Mouse (Mus musculus): ENCODE data around the gene Fcgr2b.
"Not testable (repeated sequence)": the region's sequence is repeated elsewhere in the genome, so short reads cannot be mapped to it uniquely, and the experiment has no call there.

The Fcgr2b gene

GRCm38 (mm10) chr1:170975751-170976161 lies 591 bp downstream of the Fcgr2b start:
- DNase-seq (ENCODE audit: low spot score in 2 of 2) = no peak

DNA sequence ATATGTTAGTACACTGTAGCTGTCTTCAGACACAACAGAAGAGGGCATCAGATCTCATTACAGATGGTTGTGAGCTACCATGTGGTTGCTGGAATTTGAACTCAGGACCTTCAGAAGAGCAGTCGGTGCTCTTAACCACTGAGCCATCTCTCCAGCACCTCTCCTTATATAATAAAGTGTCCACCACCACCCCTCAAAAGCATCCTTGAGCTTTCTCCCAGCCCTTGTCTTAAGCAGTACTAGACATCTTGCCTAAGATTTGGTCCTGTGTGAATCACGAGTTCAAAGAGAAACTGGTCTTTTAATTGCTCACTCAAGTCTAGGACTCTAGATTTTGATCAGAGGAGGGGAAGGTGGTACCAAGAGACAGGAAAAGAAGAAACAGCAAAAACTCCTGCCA lies 997 bp downstream of the Fcgr2b start:
- not testable (repeated sequence) for DNase-seq (ENCODE audit: low spot score in 2 of 2)

DNA sequence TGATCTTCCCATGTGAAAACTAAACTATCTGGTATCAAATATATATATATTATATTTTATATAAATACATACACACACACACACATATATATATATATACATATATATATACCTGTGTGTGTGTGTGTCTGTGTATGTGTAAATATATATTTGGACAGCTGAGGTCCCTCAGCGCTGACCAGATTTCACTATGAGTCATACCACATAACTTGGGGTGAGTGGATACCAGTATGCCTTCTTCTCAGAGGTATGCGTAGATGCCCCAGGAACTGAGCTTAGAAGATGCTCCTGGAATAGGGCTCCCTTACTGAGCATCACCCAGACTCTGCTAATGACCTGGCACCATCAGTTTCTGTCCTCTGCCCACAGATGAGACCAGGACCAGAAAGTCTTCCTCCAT lies 1.6 kb downstream of the Fcgr2b start:
- DNase-seq (ENCODE audit: low spot score in 2 of 2) = no peak

GRCm38 (mm10) chr1:170974171-170974570 lies 2.2 kb downstream of the Fcgr2b start:
- no peak for DNase-seq (ENCODE audit: low spot score in 2 of 2)

- DNase-seq (ENCODE audit: low spot score in 2 of 2) = no peak
Measured at GRCm38 (mm10) chr1:170972936-170973335, 3.4 kb downstream of the Fcgr2b start.

GRCm38 (mm10) chr1:170972494-170972893 lies 3.9 kb downstream of the Fcgr2b start:
- no peak for DNase-seq (ENCODE audit: low spot score in 2 of 2)

- no peak for DNase-seq (ENCODE audit: low spot score in 2 of 2)
Measured at GRCm38 (mm10) chr1:170968576-170968975, 7.8 kb downstream of the Fcgr2b start.

GRCm38 (mm10) chr1:170967581-170967980 lies 8.8 kb downstream of the Fcgr2b start:
- DNase-seq (ENCODE audit: low spot score in 2 of 2) = no peak

GRCm38 (mm10) chr1:170963087-170963486 lies 13.3 kb downstream of the Fcgr2b start:
- no peak for DNase-seq (ENCODE audit: low spot score in 2 of 2)

GRCm38 (mm10) chr1:170962301-170962700 lies 14.0 kb downstream of the Fcgr2b start:
- no peak for DNase-seq (ENCODE audit: low spot score in 2 of 2)

DNA sequence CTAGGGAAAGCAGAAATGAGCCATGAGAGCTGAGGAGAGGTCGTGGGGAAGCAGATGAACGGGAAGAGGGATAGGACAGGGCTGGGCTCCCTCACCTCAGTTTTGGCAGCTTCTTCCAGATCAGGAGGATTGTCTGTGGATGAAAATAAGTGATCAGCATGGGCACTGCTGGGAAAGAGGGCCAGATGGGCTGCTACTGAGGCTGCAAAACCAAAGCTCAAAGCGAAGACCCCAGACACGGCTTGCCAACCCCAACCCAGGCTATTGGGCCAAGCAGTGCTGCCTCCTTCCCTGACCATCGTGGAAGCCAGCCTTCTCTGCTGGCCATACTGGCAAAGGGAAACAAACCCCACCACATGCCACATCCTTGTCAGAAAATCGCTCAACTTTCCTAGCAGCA lies 15.2 kb downstream of the Fcgr2b start:
- no peak for DNase-seq (ENCODE audit: low spot score in 2 of 2)

DNA sequence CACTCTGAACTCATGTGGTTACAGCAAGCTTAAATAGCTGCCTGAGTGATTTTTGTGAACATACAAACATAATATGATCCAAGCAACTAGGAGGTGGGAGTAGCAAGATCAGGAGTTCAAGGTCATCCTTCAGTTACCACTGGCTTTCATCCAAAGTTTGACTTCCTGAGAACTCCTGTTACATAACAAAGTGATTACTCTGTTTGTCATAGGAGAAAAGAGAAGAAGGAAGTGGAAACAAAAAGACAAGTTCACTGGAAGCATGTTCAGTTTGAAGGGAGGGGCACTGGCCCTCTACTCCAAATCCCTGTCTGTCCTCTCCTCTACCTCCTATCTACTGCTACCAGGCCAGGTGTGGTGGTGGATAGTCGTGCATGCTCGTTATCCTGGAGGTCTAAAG lies 16.6 kb downstream of the Fcgr2b start:
- DNase-seq (ENCODE audit: low spot score in 2 of 2) = no peak

DNA sequence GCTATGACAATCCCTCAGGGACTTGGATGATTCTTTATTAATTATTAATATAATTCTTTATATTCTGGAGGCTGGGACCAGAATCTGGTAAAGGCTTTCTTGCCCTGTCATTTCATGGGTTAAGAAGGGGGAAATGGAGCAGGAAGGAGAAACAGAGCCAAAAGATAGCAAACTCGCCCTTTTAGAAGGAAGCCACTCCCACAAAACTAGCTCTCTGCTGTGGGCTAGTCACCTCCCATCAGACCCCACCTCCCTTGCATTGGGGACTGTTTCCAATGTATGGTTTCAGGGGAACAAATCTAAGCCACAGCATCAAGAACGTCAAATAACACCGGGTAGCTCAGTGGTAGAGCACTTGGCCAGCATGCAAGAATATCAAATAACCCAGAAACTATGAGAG lies 18.1 kb downstream of the Fcgr2b start:
- DNase-seq (ENCODE audit: low spot score in 2 of 2) = no peak

DNA sequence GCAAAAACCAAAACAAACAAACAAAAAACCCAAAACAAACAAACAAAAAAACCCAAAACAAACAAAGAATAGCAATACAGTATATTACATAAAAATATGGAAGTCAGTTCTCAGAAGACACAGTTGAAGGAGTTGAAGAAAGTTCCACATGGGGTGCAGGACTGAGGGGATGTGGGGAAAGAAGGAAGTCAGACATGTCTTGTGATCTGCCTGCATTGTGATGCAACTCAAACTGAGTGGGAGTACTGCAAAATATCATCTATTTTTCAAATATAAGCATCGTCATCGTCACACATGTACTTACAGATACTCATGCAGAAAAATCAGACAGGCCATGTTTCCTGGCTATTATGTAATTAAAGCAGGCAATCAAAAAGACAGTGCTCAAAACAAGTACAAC lies 23.2 kb downstream of the Fcgr2b start:
- DNase-seq (ENCODE audit: low spot score in 2 of 2) = no peak

DNA sequence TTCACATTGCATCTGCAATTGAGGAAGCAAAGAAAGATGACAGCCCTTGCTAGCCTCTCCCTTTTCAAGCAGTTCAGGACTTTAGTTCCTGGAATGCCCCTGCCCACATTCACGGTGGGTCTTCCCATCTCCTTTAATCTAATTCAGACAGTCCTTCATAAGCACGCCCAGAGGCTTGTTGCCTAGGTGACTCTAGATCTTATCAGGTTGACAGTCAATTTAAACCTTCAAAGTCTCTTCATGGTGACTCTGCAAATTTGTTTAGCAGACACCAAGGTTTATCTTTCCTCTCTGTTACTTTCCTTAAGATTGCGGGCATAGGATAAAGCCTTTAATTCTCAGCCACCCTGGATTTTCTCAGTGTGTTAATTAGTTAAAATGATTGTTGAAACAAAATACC lies 25.6 kb downstream of the Fcgr2b start:
- no peak for DNase-seq (ENCODE audit: low spot score in 2 of 2)

DNA sequence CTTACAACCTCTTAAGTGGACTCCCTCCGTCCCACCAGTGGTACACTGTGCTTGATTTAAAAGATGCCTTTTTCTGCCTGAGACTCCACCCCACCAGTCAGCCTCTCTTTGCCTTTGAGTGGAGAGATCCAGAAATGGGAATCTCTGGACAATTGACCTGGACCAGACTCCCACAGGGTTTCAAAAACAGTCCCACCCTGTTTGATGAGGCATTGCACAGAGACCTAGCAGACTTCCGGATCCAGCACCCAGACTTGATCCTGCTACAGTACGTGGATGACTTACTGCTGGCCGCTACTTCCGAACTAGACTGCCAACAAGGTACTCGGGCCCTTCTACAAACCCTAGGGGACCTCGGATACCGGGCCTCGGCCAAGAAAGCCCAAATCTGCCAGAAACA lies 31.4 kb downstream of the Fcgr2b start:
- not testable (repeated sequence) for DNase-seq (ENCODE audit: low spot score in 2 of 2)

GRCm38 (mm10) chr1:170944151-170944550 lies 32.2 kb downstream of the Fcgr2b start:
- not testable (repeated sequence) for DNase-seq (ENCODE audit: low spot score in 2 of 2)

DNA sequence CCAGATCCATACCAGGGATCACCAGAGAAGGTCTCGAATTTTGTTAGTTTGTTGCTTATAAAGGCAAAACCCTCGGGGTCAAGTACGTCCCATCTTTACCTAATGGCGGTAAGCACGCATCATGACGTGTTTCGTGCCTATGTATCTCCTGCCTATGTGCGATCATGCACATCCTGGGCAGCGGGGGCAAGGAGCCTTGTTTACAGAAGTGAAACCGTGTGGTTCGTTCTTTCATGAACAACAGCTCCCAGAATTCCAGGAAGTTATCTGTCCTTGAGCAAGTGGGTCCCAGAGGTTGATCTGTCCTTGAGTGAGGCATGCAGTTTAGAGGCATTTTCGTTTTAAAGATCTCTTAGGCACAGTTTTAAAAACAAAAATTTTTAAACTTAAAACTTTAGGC lies 37.1 kb downstream of the Fcgr2b start:
- no peak for DNase-seq (ENCODE audit: low spot score in 2 of 2)

DNA sequence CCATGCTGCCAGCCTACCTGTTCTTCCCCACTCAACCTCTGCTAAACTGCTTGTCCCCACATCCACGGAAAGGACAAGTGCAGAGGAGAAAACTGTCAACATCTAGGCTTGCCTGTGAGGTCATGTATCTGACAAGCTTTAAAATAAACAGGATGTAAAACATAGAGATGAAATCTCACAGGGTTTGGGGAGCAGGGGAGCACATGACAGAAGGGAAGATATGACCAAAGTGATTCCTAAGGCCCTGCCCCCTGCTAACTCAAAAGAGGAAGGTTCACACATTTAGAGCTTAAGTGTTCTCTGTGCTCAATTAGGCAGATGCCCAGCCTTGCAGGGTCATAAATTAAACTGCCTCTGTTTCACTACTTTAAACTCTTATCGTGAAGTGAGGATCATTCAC lies 42.0 kb downstream of the Fcgr2b start:
- DNase-seq (ENCODE audit: low spot score in 2 of 2) = no peak

GRCm38 (mm10) chr1:170933940-170934339 lies 42.4 kb downstream of the Fcgr2b start:
- DNase-seq (ENCODE audit: low spot score in 2 of 2) = no peak

- no peak for DNase-seq (ENCODE audit: low spot score in 2 of 2)
Measured at GRCm38 (mm10) chr1:170933386-170933920, 42.9 kb downstream of the Fcgr2b start.

DNA sequence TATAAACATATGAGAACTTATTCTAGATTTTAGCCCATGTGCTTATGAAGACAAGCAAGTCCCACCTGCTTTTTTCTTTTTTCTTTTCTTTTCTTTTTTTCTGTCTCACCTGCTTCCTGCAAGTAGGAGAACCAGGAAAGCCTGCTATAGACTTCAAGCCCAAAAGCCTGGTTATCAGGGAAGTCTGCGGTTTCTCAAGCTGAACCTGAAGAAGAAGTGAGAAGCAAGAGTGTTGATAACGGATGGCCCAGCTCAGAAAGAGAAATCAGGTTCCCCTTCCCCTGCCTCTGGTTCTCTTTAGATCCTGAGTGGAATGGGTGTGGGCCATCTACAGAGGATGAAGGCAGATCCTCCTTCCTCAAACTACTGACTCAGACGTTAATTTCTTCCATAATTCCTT lies 44.3 kb downstream of the Fcgr2b start:
- DNase-seq (ENCODE audit: low spot score in 2 of 2) = no peak

- no peak for DNase-seq (ENCODE audit: low spot score in 2 of 2)
Measured at GRCm38 (mm10) chr1:170929245-170929644, 47.1 kb downstream of the Fcgr2b start.

- DNase-seq (ENCODE audit: low spot score in 2 of 2) = no peak
Measured at GRCm38 (mm10) chr1:170928467-170928866, 47.9 kb downstream of the Fcgr2b start.
